Comparison of ENCODE assay signal across 1 mouse cellular context in the genomic region with DNA sequence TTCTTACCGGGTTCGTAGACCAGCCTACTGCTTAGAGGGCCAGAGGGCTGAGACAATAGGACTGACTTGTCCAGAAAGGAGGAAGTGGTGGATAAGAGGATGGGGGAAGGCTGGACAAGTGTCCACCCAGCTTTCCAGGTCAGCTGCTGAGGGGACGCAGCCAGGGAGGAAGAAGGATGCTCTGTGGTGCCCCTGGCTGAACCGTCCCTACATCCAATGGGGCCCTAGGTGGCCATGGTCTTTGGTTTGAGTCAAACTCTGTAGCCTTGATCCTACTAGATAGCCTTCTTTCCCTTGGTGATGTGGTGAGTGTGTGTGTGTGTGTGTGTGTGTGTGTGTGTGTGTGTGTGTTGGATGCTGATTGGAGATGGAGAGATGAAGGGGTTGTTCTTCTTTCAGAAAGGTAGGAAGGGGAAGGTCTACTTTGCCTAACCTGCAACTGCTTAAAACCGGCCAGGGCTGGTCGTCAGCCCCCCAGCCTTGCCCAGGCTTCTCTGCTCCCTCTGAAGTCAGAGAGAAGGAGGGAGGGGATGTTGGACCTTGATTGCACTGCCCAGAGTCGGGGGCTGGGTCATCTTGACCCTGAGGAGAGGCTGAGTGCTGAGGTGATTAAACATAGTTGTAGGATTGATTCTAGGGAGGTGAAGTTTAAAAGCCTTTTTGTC.
TF ChIP-seq lines count a peak whose summit lies in the region.

No protein-coding gene starts in this region.

TF ChIP-seq in ES-E14, 5 proteins besides CTCF, POLR2A, EP300 and RAD21 (continued from another document):
- TF ChIP-seq ZC3H11A (IDR thresholded peaks at IDR 0.05; ENCODE audit: borderline replicate concordance, low read depth, low read length) = no peak
